Mouse (Mus musculus) cortical plate, adult 2 months (tissue): Measurements from ENCODE around the gene Cdc42bpa.

ENCODE experiments used
- CTCF ChIP-seq: fragments of 200-500 bp; IDR thresholded peaks from 2 replicates; pipeline ENCODE4 v1.5.1; 2011; ENCODE audit warnings: mild to moderate bottlenecking, control low read depth, low read length; ENCODE audit not compliant: insufficient read depth; ENCODE audit errors: extremely low read depth
- POLR2A ChIP-seq: fragments of 200-500 bp; IDR thresholded peaks from 2 replicates; pipeline ENCODE4 v1.6.1; 2011; ENCODE audit warnings: mild to moderate bottlenecking, low read length, control low read depth; ENCODE audit not compliant: insufficient read depth; ENCODE audit errors: extremely low read depth

GRCm38 (mm10) chr1:180109050-180109449 lies 148.8 kb downstream of the Cdc42bpa start:
- TF ChIP-seq CTCF, result no peak
- TF ChIP-seq POLR2A, result no peak
